Mouse (Mus musculus) megakaryocyte, embryonic 14.5 days (primary cell): ENCODE measurements at regions not wholly inside any gene's neighbourhood (a gene's known extent, or its start where the extent isn't known, plus 50 kb on each side); places are given as distances from the start of the nearest gene placed in this dataset.

Experiments
- FLI1 ChIP-seq: IDR thresholded peaks from 2 replicates; pipeline ENCODE4 v1.6.1; 2012; ENCODE audit warnings: low read length, inconsistent platforms, mixed read lengths
- GATA1 ChIP-seq: IDR thresholded peaks from 3 replicates; pipeline ENCODE4 v1.6.1; 2012; ENCODE audit warnings: mixed read lengths, low read length, inconsistent platforms, borderline replicate concordance

DNA sequence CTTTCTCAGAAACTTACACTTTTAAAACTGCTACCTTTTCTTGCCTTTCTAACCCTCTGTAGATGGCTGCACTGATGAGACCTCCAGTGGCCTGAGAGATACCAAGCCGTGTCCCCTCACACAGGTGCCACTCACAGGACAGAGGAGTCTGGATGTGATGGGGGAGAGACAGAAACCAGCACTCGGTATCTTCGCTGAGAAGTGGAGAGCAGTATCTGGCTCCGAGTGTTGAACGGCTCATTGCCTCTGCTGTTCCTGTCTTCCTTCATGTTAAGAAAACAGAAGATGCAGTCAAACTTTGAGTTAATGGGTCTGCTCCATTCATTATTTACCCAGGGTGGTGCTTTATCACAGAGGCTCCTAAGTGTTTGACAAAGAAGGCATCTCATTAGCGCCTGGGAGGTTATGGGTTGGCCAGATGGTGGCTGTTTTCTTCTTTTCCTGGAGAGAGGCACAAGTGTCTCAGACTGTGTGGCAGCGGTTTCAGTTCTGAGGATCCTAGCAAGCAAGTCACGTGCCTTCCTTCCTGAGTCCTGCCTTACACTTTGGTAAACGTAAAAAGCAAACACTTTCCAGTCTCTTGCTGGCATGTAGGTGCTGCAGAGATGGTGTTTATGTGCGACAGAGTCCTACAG lies 248.6 kb downstream of the Sec16b start:
- no peak for TF ChIP-seq GATA1
- no peak for TF ChIP-seq FLI1
